Mouse (Mus musculus): Measurements from ENCODE around the gene Cd79b. TPM values are rescaled to one million over a fixed set of nuclear protein-coding genes. Genes with fewer than 3 reads are reported as not detected.

Cd79b gene
- total and polyA plus RNA-seq, 3 experiments, result 0.03 TPM; not detected in 2

- no peak for ATAC-seq (ENCODE audit: extremely low read depth, insufficient number of reproducible peaks, low FRiP score, poor library complexity, severe bottlenecking)
- Histone ChIP-seq H3K27me3 (ENCODE audit: insufficient read depth, low read length) (no peaks in the 10 kb centered on the region), H3K36me3 (replicated peaks) (peaks cover 48% of the 10 kb centered on the region), H3K4me3 (ENCODE audit: low read depth, low read length) (peak overlapping the region; percentile 92), H3K4me1 (ENCODE audit: insufficient read depth, low read depth, low read length) (peaks cover 69% of the 10 kb centered on the region), H3K9me3 (replicated peaks) (no peaks in the 10 kb centered on the region)
- DNase-seq (ENCODE audit: low spot score), result no peak
- no peak for TF ChIP-seq CTCF (IDR thresholded peaks at IDR 0.05; ENCODE audit: low read depth, low read length)
- no peak for TF ChIP-seq GATA2 (IDR thresholded peaks at IDR 0.05; ENCODE audit: borderline replicate concordance, low read depth, low read length)
- no peak for TF ChIP-seq GATA1 (IDR thresholded peaks at IDR 0.05; ENCODE audit: borderline replicate concordance, low read length)
- no peak for TF ChIP-seq TAL1 (conservative IDR thresholded peaks at IDR 0.05; ENCODE audit: low read depth, low read length)
- no peak for TF ChIP-seq POLR2AphosphoS5 (IDR thresholded peaks at IDR 0.05; ENCODE audit: insufficient replicate concordance, low read depth, low read length)
These were observed 43.3 kb downstream of the Cd79b start for GRCm38 (mm10) chr11:106271131-106271793.

GRCm38 (mm10) chr11:106269060-106269431, 45.5 kb downstream of the Cd79b start:
- DNase-seq (ENCODE audit: low spot score) (peak; percentile 73), ATAC-seq (ENCODE audit: extremely low read depth, insufficient number of reproducible peaks, low FRiP score, poor library complexity, severe bottlenecking) (0 out of 2 replicates have a peak, but pooled peaks have one; percentile 18)
- H3K27me3 ChIP-seq (ENCODE audit: insufficient read depth, low read length), result no peaks in the 10 kb centered on the region
- peaks cover 71% of the 10 kb centered on the region for H3K36me3 ChIP-seq (replicated peaks)
- TF ChIP-seq CTCF (IDR thresholded peaks at IDR 0.05; ENCODE audit: low read depth, low read length) (no peak), TAL1 (conservative IDR thresholded peaks at IDR 0.05; ENCODE audit: low read depth, low read length) (no peak)
- no peaks in the 10 kb centered on the region for H3K9me3 ChIP-seq (replicated peaks)
- peaks cover 56% of the 10 kb centered on the region for H3K4me1 ChIP-seq (ENCODE audit: insufficient read depth, low read depth, low read length)
- peak overlapping the region; percentile 20; the same call in 1 of the 2 replicates for H3K4me3 ChIP-seq (ENCODE audit: low read depth, low read length)

GRCm38 (mm10) chr11:106268326-106269059, 46.1 kb downstream of the Cd79b start:
- TF ChIP-seq GATA1 (IDR thresholded peaks at IDR 0.05; ENCODE audit: borderline replicate concordance, low read length), result no peak
- TF ChIP-seq GATA2 (IDR thresholded peaks at IDR 0.05; ENCODE audit: borderline replicate concordance, low read depth, low read length), result no peak
- no peak for TF ChIP-seq TAL1 (conservative IDR thresholded peaks at IDR 0.05; ENCODE audit: low read depth, low read length)
- no peak for TF ChIP-seq POLR2AphosphoS5 (IDR thresholded peaks at IDR 0.05; ENCODE audit: insufficient replicate concordance, low read depth, low read length)
- no peak for TF ChIP-seq CTCF (IDR thresholded peaks at IDR 0.05; ENCODE audit: low read depth, low read length)
- H3K36me3 ChIP-seq (replicated peaks), result peaks cover 76% of the 10 kb centered on the region
- no peaks in the 10 kb centered on the region for H3K9me3 ChIP-seq (replicated peaks)
- H3K27me3 ChIP-seq (ENCODE audit: insufficient read depth, low read length), result no peaks in the 10 kb centered on the region
- DNase-seq (ENCODE audit: low spot score) (no peak), ATAC-seq (ENCODE audit: extremely low read depth, insufficient number of reproducible peaks, low FRiP score, poor library complexity, severe bottlenecking) (no peak)
- H3K4me1 ChIP-seq (ENCODE audit: insufficient read depth, low read depth, low read length), result peaks cover 51% of the 10 kb centered on the region
- peak overlapping the region; percentile 51; the same call in 1 of the 2 replicates for H3K4me3 ChIP-seq (ENCODE audit: low read depth, low read length)

- Histone ChIP-seq H3K9me3 (replicated peaks) (no peaks in the 10 kb centered on the region), H3K27me3 (ENCODE audit: insufficient read depth, low read length) (no peaks in the 10 kb centered on the region), H3K36me3 (replicated peaks) (peaks cover 82% of the 10 kb centered on the region), H3K4me3 (ENCODE audit: low read depth, low read length) (peak overlapping the region; percentile 51; the same call in 1 of the 2 replicates), H3K4me1 (ENCODE audit: insufficient read depth, low read depth, low read length) (peaks cover 50% of the 10 kb centered on the region)
- TF ChIP-seq GATA1 (IDR thresholded peaks at IDR 0.05; ENCODE audit: borderline replicate concordance, low read length), result no peak
- no peak for TF ChIP-seq POLR2AphosphoS5 (IDR thresholded peaks at IDR 0.05; ENCODE audit: insufficient replicate concordance, low read depth, low read length)
- TF ChIP-seq GATA2 (IDR thresholded peaks at IDR 0.05; ENCODE audit: borderline replicate concordance, low read depth, low read length), result no peak
- TF ChIP-seq TAL1 (conservative IDR thresholded peaks at IDR 0.05; ENCODE audit: low read depth, low read length), result no peak
- no peak for TF ChIP-seq CTCF (IDR thresholded peaks at IDR 0.05; ENCODE audit: low read depth, low read length)
- DNase-seq (ENCODE audit: low spot score) (no peak), ATAC-seq (ENCODE audit: extremely low read depth, insufficient number of reproducible peaks, low FRiP score, poor library complexity, severe bottlenecking) (no peak)
These were observed 46.7 kb downstream of the Cd79b start for GRCm38 (mm10) chr11:106267871-106268270.

GRCm38 (mm10) chr11:106267311-106267852, 47.2 kb downstream of the Cd79b start:
- DNase-seq (ENCODE audit: low spot score) (no peak), ATAC-seq (ENCODE audit: extremely low read depth, insufficient number of reproducible peaks, low FRiP score, poor library complexity, severe bottlenecking) (no peak)

GRCm38 (mm10) chr11:106266431-106266830, 48.1 kb downstream of the Cd79b start:
- H3K36me3 ChIP-seq (replicated peaks), result peaks cover 95% of the 10 kb centered on the region

More at GRCm38 (mm10) chr11:106267311-106267852, 47.2 kb downstream of the Cd79b start:
- peaks cover 87% of the 10 kb centered on the region for H3K36me3 ChIP-seq (replicated peaks)
- H3K9me3 ChIP-seq (replicated peaks), result no peaks in the 10 kb centered on the region
- H3K27me3 ChIP-seq (ENCODE audit: insufficient read depth, low read length), result no peaks in the 10 kb centered on the region
- TF ChIP-seq TAL1 (conservative IDR thresholded peaks at IDR 0.05; ENCODE audit: low read depth, low read length) (no peak), POLR2AphosphoS5 (IDR thresholded peaks at IDR 0.05; ENCODE audit: insufficient replicate concordance, low read depth, low read length) (no peak), GATA2 (IDR thresholded peaks at IDR 0.05; ENCODE audit: borderline replicate concordance, low read depth, low read length) (no peak), GATA1 (IDR thresholded peaks at IDR 0.05; ENCODE audit: borderline replicate concordance, low read length) (no peak)
- peaks cover 50% of the 10 kb centered on the region for H3K4me1 ChIP-seq (ENCODE audit: insufficient read depth, low read depth, low read length)
- H3K4me3 ChIP-seq (ENCODE audit: low read depth, low read length), result no peak overlapping the region; the same call in 1 of the 2 replicates

More at GRCm38 (mm10) chr11:106266431-106266830, 48.1 kb downstream of the Cd79b start:
- Histone ChIP-seq H3K4me3 (ENCODE audit: low read depth, low read length) (no peak overlapping the region), H3K27me3 (ENCODE audit: insufficient read depth, low read length) (no peaks in the 10 kb centered on the region), H3K9me3 (replicated peaks) (no peaks in the 10 kb centered on the region), H3K4me1 (ENCODE audit: insufficient read depth, low read depth, low read length) (peaks cover 51% of the 10 kb centered on the region)
- TF ChIP-seq POLR2AphosphoS5 (IDR thresholded peaks at IDR 0.05; ENCODE audit: insufficient replicate concordance, low read depth, low read length), result no peak
- no peak for TF ChIP-seq GATA2 (IDR thresholded peaks at IDR 0.05; ENCODE audit: borderline replicate concordance, low read depth, low read length)
- no peak for TF ChIP-seq TAL1 (conservative IDR thresholded peaks at IDR 0.05; ENCODE audit: low read depth, low read length)
- no peak for TF ChIP-seq CTCF (IDR thresholded peaks at IDR 0.05; ENCODE audit: low read depth, low read length)
- TF ChIP-seq GATA1 (IDR thresholded peaks at IDR 0.05; ENCODE audit: borderline replicate concordance, low read length), result no peak
- ATAC-seq (ENCODE audit: extremely low read depth, insufficient number of reproducible peaks, low FRiP score, poor library complexity, severe bottlenecking) (no peak), DNase-seq (ENCODE audit: low spot score) (no peak)
